Mouse (Mus musculus): ENCODE measurements around the gene Olfr1030. TPM values are rescaled to one million over a fixed set of nuclear protein-coding genes. Genes with fewer than 3 reads are reported as not detected.

Gene Olfr1030
- polyA plus RNA-seq, 2 experiments = not detected

Other genes with a start within 250 kb of the Olfr1030 start
- gene Olfr1012, start 216.5 kb upstream of the Olfr1030 start, polyA plus RNA-seq (2012; rRNA removed) = not detected in 2 replicates
- gene Olfr1012, start 216.5 kb upstream of the Olfr1030 start, polyA plus RNA-seq (2014; fragmentation: Nextera tagmentation; extraction: Ambion mirVana) = not detected in 2 replicates
- gene Olfr1013, start 212.2 kb upstream of the Olfr1030 start, polyA plus RNA-seq (2012; rRNA removed) = not detected in 2 replicates
- gene Olfr1013, start 212.2 kb upstream of the Olfr1030 start, polyA plus RNA-seq (2014; fragmentation: Nextera tagmentation; extraction: Ambion mirVana) = not detected in 2 replicates
- not detected in 2 replicates for gene Olfr1014, start 206.6 kb upstream of the Olfr1030 start, polyA plus RNA-seq (2012; rRNA removed)
- gene Olfr1014, start 206.6 kb upstream of the Olfr1030 start, polyA plus RNA-seq (2014; fragmentation: Nextera tagmentation; extraction: Ambion mirVana) = not detected in 2 replicates
- not detected in 2 replicates for gene Olfr1015, start 197.3 kb upstream of the Olfr1030 start, polyA plus RNA-seq (2012; rRNA removed)
- not detected in 2 replicates for gene Olfr1015, start 197.3 kb upstream of the Olfr1030 start, polyA plus RNA-seq (2014; fragmentation: Nextera tagmentation; extraction: Ambion mirVana)
- not detected in 2 replicates for gene Olfr1016, start 176.7 kb upstream of the Olfr1030 start, polyA plus RNA-seq (2012; rRNA removed)
- not detected in 2 replicates for gene Olfr1016, start 176.7 kb upstream of the Olfr1030 start, polyA plus RNA-seq (2014; fragmentation: Nextera tagmentation; extraction: Ambion mirVana)
- not detected in 2 replicates for gene Olfr1018, start 160.8 kb upstream of the Olfr1030 start, polyA plus RNA-seq (2012; rRNA removed)
- not detected in 2 replicates for gene Olfr1018, start 160.8 kb upstream of the Olfr1030 start, polyA plus RNA-seq (2014; fragmentation: Nextera tagmentation; extraction: Ambion mirVana)
- gene Olfr1019, start 133.8 kb upstream of the Olfr1030 start, polyA plus RNA-seq (2012; rRNA removed) = not detected in 2 replicates
- gene Olfr1019, start 133.8 kb upstream of the Olfr1030 start, polyA plus RNA-seq (2014; fragmentation: Nextera tagmentation; extraction: Ambion mirVana) = not detected in 2 replicates
- gene Olfr1020, start 132.2 kb upstream of the Olfr1030 start, polyA plus RNA-seq (2012; rRNA removed) = not detected in 2 replicates
- not detected in 2 replicates for gene Olfr1020, start 132.2 kb upstream of the Olfr1030 start, polyA plus RNA-seq (2014; fragmentation: Nextera tagmentation; extraction: Ambion mirVana)
- gene Olfr1022, start 110.7 kb upstream of the Olfr1030 start, polyA plus RNA-seq (2012; rRNA removed) = not detected in 2 replicates
- not detected in 2 replicates for gene Olfr1022, start 110.7 kb upstream of the Olfr1030 start, polyA plus RNA-seq (2014; fragmentation: Nextera tagmentation; extraction: Ambion mirVana)
- not detected in 2 replicates for gene Olfr1023, start 93.6 kb upstream of the Olfr1030 start, polyA plus RNA-seq (2012; rRNA removed)
- not detected in 2 replicates for gene Olfr1023, start 93.6 kb upstream of the Olfr1030 start, polyA plus RNA-seq (2014; fragmentation: Nextera tagmentation; extraction: Ambion mirVana)
- gene Olfr1024, start 74.2 kb upstream of the Olfr1030 start, polyA plus RNA-seq (2012; rRNA removed) = not detected in 2 replicates
- not detected in 2 replicates for gene Olfr1024, start 74.2 kb upstream of the Olfr1030 start, polyA plus RNA-seq (2014; fragmentation: Nextera tagmentation; extraction: Ambion mirVana)
- gene Olfr1025-ps1, start 64.1 kb upstream of the Olfr1030 start, polyA plus RNA-seq (2012; rRNA removed) = not detected in 2 replicates
- gene Olfr1025-ps1, start 64.1 kb upstream of the Olfr1030 start, polyA plus RNA-seq (2014; fragmentation: Nextera tagmentation; extraction: Ambion mirVana) = not detected in 2 replicates
- gene Olfr1026, start 57.7 kb upstream of the Olfr1030 start, polyA plus RNA-seq (2012; rRNA removed) = not detected in 2 replicates
- gene Olfr1026, start 57.7 kb upstream of the Olfr1030 start, polyA plus RNA-seq (2014; fragmentation: Nextera tagmentation; extraction: Ambion mirVana) = not detected in 2 replicates
- gene Olfr1028, start 28.8 kb upstream of the Olfr1030 start, polyA plus RNA-seq (2012; rRNA removed) = 0.01 TPM in 1 of 2 replicates, not detected in the other
- gene Olfr1028, start 28.8 kb upstream of the Olfr1030 start, polyA plus RNA-seq (2014; fragmentation: Nextera tagmentation; extraction: Ambion mirVana) = not detected in 2 replicates
- not detected in 2 replicates for gene Olfr1029, start 5.4 kb upstream of the Olfr1030 start, polyA plus RNA-seq (2012; rRNA removed)
- not detected in 2 replicates for gene Olfr1029, start 5.4 kb upstream of the Olfr1030 start, polyA plus RNA-seq (2014; fragmentation: Nextera tagmentation; extraction: Ambion mirVana)
- gene Olfr1031, start 11.0 kb downstream of the Olfr1030 start, polyA plus RNA-seq (2012; rRNA removed) = not detected in 2 replicates
- not detected in 2 replicates for gene Olfr1031, start 11.0 kb downstream of the Olfr1030 start, polyA plus RNA-seq (2014; fragmentation: Nextera tagmentation; extraction: Ambion mirVana)
- gene Olfr1032, start 26.3 kb downstream of the Olfr1030 start, polyA plus RNA-seq (2012; rRNA removed) = not detected in 2 replicates
- not detected in 2 replicates for gene Olfr1032, start 26.3 kb downstream of the Olfr1030 start, polyA plus RNA-seq (2014; fragmentation: Nextera tagmentation; extraction: Ambion mirVana)
- 0.67 and 0.73 TPM in 2 replicates for gene Olfr1033, start 41.4 kb downstream of the Olfr1030 start, polyA plus RNA-seq (2012; rRNA removed)
- 0.39 and 1.1 TPM in 2 replicates for gene Olfr1033, start 41.4 kb downstream of the Olfr1030 start, polyA plus RNA-seq (2014; fragmentation: Nextera tagmentation; extraction: Ambion mirVana)
- gene Olfr1034, start 66.6 kb downstream of the Olfr1030 start, polyA plus RNA-seq (2012; rRNA removed) = 0.12 and 0.13 TPM in 2 replicates
- gene Olfr1034, start 66.6 kb downstream of the Olfr1030 start, polyA plus RNA-seq (2014; fragmentation: Nextera tagmentation; extraction: Ambion mirVana) = not detected in 2 replicates
- not detected in 2 replicates for gene Olfr1036, start 94.7 kb downstream of the Olfr1030 start, polyA plus RNA-seq (2012; rRNA removed)
- gene Olfr1036, start 94.7 kb downstream of the Olfr1030 start, polyA plus RNA-seq (2014; fragmentation: Nextera tagmentation; extraction: Ambion mirVana) = not detected in 2 replicates
- not detected in 2 replicates for gene Olfr1037, start 108.1 kb downstream of the Olfr1030 start, polyA plus RNA-seq (2012; rRNA removed)
- not detected in 2 replicates for gene Olfr1037, start 108.1 kb downstream of the Olfr1030 start, polyA plus RNA-seq (2014; fragmentation: Nextera tagmentation; extraction: Ambion mirVana)
- gene Olfr1039, start 156.7 kb downstream of the Olfr1030 start, polyA plus RNA-seq (2012; rRNA removed) = not detected in 2 replicates
- not detected in 2 replicates for gene Olfr1039, start 156.7 kb downstream of the Olfr1030 start, polyA plus RNA-seq (2014; fragmentation: Nextera tagmentation; extraction: Ambion mirVana)
- not detected in 2 replicates for gene Olfr1040, start 167.5 kb downstream of the Olfr1030 start, polyA plus RNA-seq (2012; rRNA removed)
- not detected in 2 replicates for gene Olfr1040, start 167.5 kb downstream of the Olfr1030 start, polyA plus RNA-seq (2014; fragmentation: Nextera tagmentation; extraction: Ambion mirVana)
- not detected in 2 replicates for gene Olfr1042, start 182.6 kb downstream of the Olfr1030 start, polyA plus RNA-seq (2012; rRNA removed)
- not detected in 2 replicates for gene Olfr1042, start 182.6 kb downstream of the Olfr1030 start, polyA plus RNA-seq (2014; fragmentation: Nextera tagmentation; extraction: Ambion mirVana)
- not detected in 2 replicates for gene Olfr1043, start 188.2 kb downstream of the Olfr1030 start, polyA plus RNA-seq (2012; rRNA removed)
- gene Olfr1043, start 188.2 kb downstream of the Olfr1030 start, polyA plus RNA-seq (2014; fragmentation: Nextera tagmentation; extraction: Ambion mirVana) = not detected in 2 replicates
- gene Olfr1044, start 198.5 kb downstream of the Olfr1030 start, polyA plus RNA-seq (2012; rRNA removed) = not detected in 2 replicates
- gene Olfr1044, start 198.5 kb downstream of the Olfr1030 start, polyA plus RNA-seq (2014; fragmentation: Nextera tagmentation; extraction: Ambion mirVana) = not detected in 2 replicates
- not detected in 2 replicates for gene Olfr52, start 206.4 kb downstream of the Olfr1030 start, polyA plus RNA-seq (2012; rRNA removed)
- gene Olfr52, start 206.4 kb downstream of the Olfr1030 start, polyA plus RNA-seq (2014; fragmentation: Nextera tagmentation; extraction: Ambion mirVana) = not detected in 2 replicates
- gene Olfr1045, start 223.7 kb downstream of the Olfr1030 start, polyA plus RNA-seq (2012; rRNA removed) = not detected in 2 replicates
- gene Olfr1045, start 223.7 kb downstream of the Olfr1030 start, polyA plus RNA-seq (2014; fragmentation: Nextera tagmentation; extraction: Ambion mirVana) = not detected in 2 replicates
- not detected in 2 replicates for gene Olfr1046, start 240.0 kb downstream of the Olfr1030 start, polyA plus RNA-seq (2012; rRNA removed)
- not detected in 2 replicates for gene Olfr1046, start 240.0 kb downstream of the Olfr1030 start, polyA plus RNA-seq (2014; fragmentation: Nextera tagmentation; extraction: Ambion mirVana)

Data from limb, embryonic 14.5 days (tissue).